Mouse (Mus musculus): ENCODE measurements around the gene Cldn24.

GRCm38 (mm10) chr8:47821843-47822242 lies at the start of gene Cldn24:
- TF ChIP-seq CTCF (IDR thresholded peaks at IDR 0.05): no peak
- TF ChIP-seq EP300 (IDR thresholded peaks at IDR 0.05): no peak

All from lung, postnatal 0 days (tissue).